Mouse (Mus musculus) heart, postnatal 0 days (tissue): ENCODE data around the gene Gas2l2.

ENCODE experiments used
- CTCF ChIP-seq: IDR thresholded peaks from 2 replicates; pipeline ENCODE4 v1.5.1; 2016; ENCODE audit warnings: antibody characterized with exemption, control low read depth, low read depth
- EP300 ChIP-seq: IDR thresholded peaks from 2 replicates; pipeline ENCODE4 v1.6.1; 2016; ENCODE audit warnings: antibody characterized with exemption, low read depth

- TF ChIP-seq CTCF (no peak), EP300 (no peak)
Observed at GRCm38 (mm10) chr11:83465976-83466375, 36.7 kb upstream of the Gas2l2 start.
